Mouse (Mus musculus): ENCODE data around the gene Unc13b. TPM values are rescaled to one million over a fixed set of nuclear protein-coding genes. Genes with fewer than 3 reads are reported as not detected.
A peak's percentile ranks its signal among the peaks of the same experiment; 100 is the strongest.

The Unc13b gene
- 3.0 and 4.9 TPM in 2 replicates for polyA plus RNA-seq (2015; fragmentation: Nextera tagmentation; extraction: Ambion mirVana)

GRCm38 (mm10) chr4:43058753-43059654, at the start of gene Unc13b:
Gene Unc13b (plus strand): TSS chr4:43058953.
- H3K4me2 ChIP-seq (replicated peaks; ENCODE audit: low read depth, low read length), result peak within 1 kb of the TSS; percentile 77
- H3K36me3 ChIP-seq (ENCODE audit: insufficient read depth, low read length), result no peaks in the 10 kb centered on the region
- 0 out of 2 replicates have a peak, but pooled peaks cover 5% of the 10 kb centered on the region for H3K27me3 ChIP-seq (replicated peaks; ENCODE audit: insufficient read depth, low read length)
- no peaks in the 10 kb centered on the region for H3K4me1 ChIP-seq (ENCODE audit: insufficient read depth, low read depth, low read length)
- WGBS, result under 1% methylated on average over 68 of the region's 90 CpGs
- peak within 1 kb of the TSS; percentile 68 for H3K4me3 ChIP-seq (ENCODE audit: low read depth, low read length)
- DNase-seq (ENCODE audit: low spot score), result peak; percentile 97
- peak; percentile 99 for ATAC-seq
- H3K27ac ChIP-seq (ENCODE audit: low read length), result peak within 1 kb of the TSS; percentile 84
- H3K9ac ChIP-seq (replicated peaks; ENCODE audit: low read depth), result peak within 1 kb of the TSS; percentile 62
- no peaks in the 10 kb centered on the region for H3K9me3 ChIP-seq (ENCODE audit: low read length)
- TF ChIP-seq CTCF (IDR thresholded peaks at IDR 0.05) (no peak), EP300 (IDR thresholded peaks at IDR 0.05) (no peak)

DNA sequence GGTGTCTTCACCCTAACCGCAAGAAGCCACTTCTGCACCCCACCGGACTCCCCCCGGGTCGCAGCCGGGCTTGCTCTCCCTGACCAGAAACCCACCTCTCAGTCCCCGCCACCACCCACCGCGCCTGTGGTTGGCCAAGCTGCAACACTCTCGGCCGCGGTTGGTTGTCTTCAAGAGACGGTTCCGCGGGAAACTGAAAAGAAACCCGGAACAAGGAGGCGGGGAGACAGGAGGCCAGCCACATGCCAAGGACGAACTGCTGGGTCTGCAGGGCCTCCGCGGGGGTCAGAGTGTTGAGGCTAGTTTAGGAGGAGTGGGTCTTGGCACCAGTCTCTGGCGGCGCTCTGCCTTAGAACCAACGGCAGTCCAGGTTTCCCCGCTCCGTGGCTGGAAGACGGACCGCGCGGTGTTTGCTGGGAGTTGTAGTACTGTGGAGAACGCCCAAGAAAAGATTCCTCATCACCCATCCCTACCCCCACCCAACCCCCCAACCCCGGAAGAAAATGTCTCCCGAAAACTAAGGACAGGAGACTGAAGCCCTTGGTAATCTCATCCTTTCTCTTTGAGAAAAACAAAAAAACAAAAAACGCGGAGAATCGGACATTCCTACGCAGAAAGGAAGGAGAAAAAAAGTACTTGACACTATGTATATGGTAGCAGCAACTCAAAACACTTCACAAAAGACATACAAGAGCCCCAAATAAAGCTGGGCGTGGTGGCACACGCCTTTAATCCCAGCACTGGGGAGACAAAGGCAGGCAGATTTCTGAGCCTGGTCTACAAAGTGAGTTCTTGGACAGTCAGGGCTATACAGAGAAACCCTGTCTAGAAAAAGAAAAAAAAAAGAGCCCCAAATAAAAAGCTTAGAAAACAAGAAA, 48.4 kb upstream of the Unc13b start, which contains the start of gene Fancg:
Gene Fancg, minus strand, starts transcription at position 346 of the 878 bp plus-strand sequence.
- WGBS, result under 1% methylated on average over 37 of the region's 37 CpGs

GRCm38 (mm10) chr4:43012091-43012490, 46.7 kb upstream of the Unc13b start:
- Histone ChIP-seq H3K4me3 (ENCODE audit: low read depth, low read length) (no peak overlapping the region), H3K36me3 (ENCODE audit: insufficient read depth, low read length) (no peaks in the 10 kb centered on the region), H3K27me3 (replicated peaks; ENCODE audit: insufficient read depth, low read length) (no peaks in the 10 kb centered on the region), H3K4me1 (ENCODE audit: insufficient read depth, low read depth, low read length) (no peaks in the 10 kb centered on the region), H3K9me3 (ENCODE audit: low read length) (no peaks in the 10 kb centered on the region), H3K9ac (replicated peaks; ENCODE audit: low read depth) (no peak overlapping the region), H3K4me2 (replicated peaks; ENCODE audit: low read depth, low read length) (no peak overlapping the region), H3K27ac (ENCODE audit: low read length) (no peak overlapping the region)
- DNase-seq (ENCODE audit: low spot score) (no peak), ATAC-seq (no peak)
- 91% methylated on average over 1 of the region's 1 CpGs for WGBS
- TF ChIP-seq EP300 (IDR thresholded peaks at IDR 0.05), result no peak
- no peak for TF ChIP-seq CTCF (IDR thresholded peaks at IDR 0.05)

More for the DNA sequence above, 48.4 kb upstream of the Unc13b start, which contains the start of gene Fancg:
- DNase-seq (ENCODE audit: low spot score) (peak; percentile 83), ATAC-seq (peak; percentile 91)
- H3K4me1 ChIP-seq (ENCODE audit: insufficient read depth, low read depth, low read length), result no peaks in the 10 kb centered on the region
- H3K27ac ChIP-seq (ENCODE audit: low read length), result no peak within 1 kb of the TSS
- H3K4me2 ChIP-seq (replicated peaks; ENCODE audit: low read depth, low read length), result peak within 1 kb of the TSS; percentile 78
- H3K9ac ChIP-seq (replicated peaks; ENCODE audit: low read depth), result peak within 1 kb of the TSS; percentile 59
- no peaks in the 10 kb centered on the region for H3K36me3 ChIP-seq (ENCODE audit: insufficient read depth, low read length)
- TF ChIP-seq CTCF (IDR thresholded peaks at IDR 0.05) (no peak), EP300 (IDR thresholded peaks at IDR 0.05) (no peak)
- no peaks in the 10 kb centered on the region for H3K27me3 ChIP-seq (replicated peaks; ENCODE audit: insufficient read depth, low read length)
- no peaks in the 10 kb centered on the region for H3K9me3 ChIP-seq (ENCODE audit: low read length)
- peak within 1 kb of the TSS; percentile 88 for H3K4me3 ChIP-seq (ENCODE audit: low read depth, low read length)

GRCm38 (mm10) chr4:43018156-43018555, 40.6 kb upstream of the Unc13b start:
- TF ChIP-seq CTCF (IDR thresholded peaks at IDR 0.05) (no peak), EP300 (IDR thresholded peaks at IDR 0.05) (no peak)
- peaks cover 10% of the 10 kb centered on the region for H3K36me3 ChIP-seq (ENCODE audit: insufficient read depth, low read length)
- 87% methylated on average over 4 of the region's 4 CpGs for WGBS
- H3K4me2 ChIP-seq (replicated peaks; ENCODE audit: low read depth, low read length), result no peak overlapping the region
- ATAC-seq, result no peak
- H3K4me3 ChIP-seq (ENCODE audit: low read depth, low read length), result no peak overlapping the region
- H3K4me1 ChIP-seq (ENCODE audit: insufficient read depth, low read depth, low read length), result no peaks in the 10 kb centered on the region
- H3K27ac ChIP-seq (ENCODE audit: low read length), result no peak overlapping the region
- H3K9ac ChIP-seq (replicated peaks; ENCODE audit: low read depth), result no peak overlapping the region
- no peaks in the 10 kb centered on the region for H3K27me3 ChIP-seq (replicated peaks; ENCODE audit: insufficient read depth, low read length)
- DNase-seq (ENCODE audit: low spot score), result no peak
- H3K9me3 ChIP-seq (ENCODE audit: low read length), result no peaks in the 10 kb centered on the region

GRCm38 (mm10) chr4:43019176-43019575, 39.6 kb upstream of the Unc13b start:
- no peak for ATAC-seq
- TF ChIP-seq CTCF (IDR thresholded peaks at IDR 0.05) (no peak), EP300 (IDR thresholded peaks at IDR 0.05) (no peak)
- DNase-seq (ENCODE audit: low spot score), result no peak
- H3K27me3 ChIP-seq (replicated peaks; ENCODE audit: insufficient read depth, low read length), result no peaks in the 10 kb centered on the region
- no peak overlapping the region for H3K27ac ChIP-seq (ENCODE audit: low read length)
- no peaks in the 10 kb centered on the region for H3K4me1 ChIP-seq (ENCODE audit: insufficient read depth, low read depth, low read length)
- H3K4me3 ChIP-seq (ENCODE audit: low read depth, low read length), result no peak overlapping the region
- H3K9me3 ChIP-seq (ENCODE audit: low read length), result no peaks in the 10 kb centered on the region
- 90% methylated on average over 10 of the region's 10 CpGs for WGBS
- H3K36me3 ChIP-seq (ENCODE audit: insufficient read depth, low read length), result peaks cover 10% of the 10 kb centered on the region
- no peak overlapping the region for H3K9ac ChIP-seq (replicated peaks; ENCODE audit: low read depth)
- H3K4me2 ChIP-seq (replicated peaks; ENCODE audit: low read depth, low read length), result no peak overlapping the region

Data from lung, postnatal 0 days (tissue).